Mouse (Mus musculus) embryonic facial prominence, embryonic 11.5 days (tissue): ENCODE results near the gene Rpp25l. TPM values are rescaled to one million over a fixed set of nuclear protein-coding genes. Genes with fewer than 3 reads are reported as not detected.
A peak's percentile ranks its signal among the peaks of the same experiment; 100 is the strongest.

ENCODE experiments used
- ATAC-seq: fragments of 200-750 bp; cut with Nextera tagmentation; replicated peaks from 2 replicates; pipeline ENCODE4 v1.8.0; 2017; ENCODE audit warnings: low read depth; ENCODE audit not compliant: insufficient number of reproducible peaks, low FRiP score, low TSS enrichment
- DNase-seq: peaks from one replicate; pipeline ENCODE4 v3.0.0-alpha.2; 2015; ENCODE audit warnings: low spot score
- H3K27ac ChIP-seq: fragments of 300-500 bp; sonication (generic); replicated peaks from 2 replicates; pipeline ENCODE4 v1.5.1; 2014; ENCODE audit warnings: mild to moderate bottlenecking, low read depth, low read length, control low read depth
- H3K27me3 ChIP-seq: fragments of 300-500 bp; sonication (generic); 2 replicates; pipeline ENCODE4 v1.6.1; 2014; ENCODE audit warnings: mild to moderate bottlenecking, low read length, moderate library complexity, mixed read lengths; ENCODE audit not compliant: control insufficient read depth, insufficient read depth
- H3K36me3 ChIP-seq: fragments of 300-500 bp; sonication (generic); replicated peaks from 2 replicates; pipeline ENCODE4 v1.6.1; 2014; ENCODE audit warnings: low read depth, mild to moderate bottlenecking, low read length, moderate library complexity, mixed read lengths; ENCODE audit not compliant: control insufficient read depth, insufficient read depth
- H3K4me1 ChIP-seq: fragments of 300-500 bp; sonication (generic); 2 replicates; pipeline ENCODE4 v1.6.1; 2014; ENCODE audit warnings: low read length, mixed read lengths; ENCODE audit not compliant: control insufficient read depth, insufficient read depth
- H3K4me2 ChIP-seq: fragments of 300-500 bp; sonication (generic); 2 replicates; pipeline ENCODE4 v1.6.1; 2014; ENCODE audit warnings: low read depth, mild to moderate bottlenecking, control low read depth, low read length, moderate library complexity
- H3K4me3 ChIP-seq: fragments of 300-500 bp; sonication (generic); 2 replicates; pipeline ENCODE4 v1.5.1; 2014; ENCODE audit warnings: low read depth, low read length, control low read depth
- H3K9ac ChIP-seq: fragments of 300-500 bp; sonication (generic); replicated peaks from 2 replicates; pipeline ENCODE4 v1.6.1; 2014; ENCODE audit warnings: mild to moderate bottlenecking, control low read depth, low read length
- H3K9me3 ChIP-seq: fragments of 300-500 bp; sonication (generic); replicated peaks from 2 replicates; pipeline ENCODE4 v1.6.1; 2016; ENCODE audit warnings: mild to moderate bottlenecking, low read length, inconsistent platforms, mixed read lengths; ENCODE audit not compliant: control insufficient read depth
- WGBS: fragments of 180-500 bp; shearing (Covaris S2); extraction: QIAGEN DNeasy Blood & Tissue Kit; methylation state at CpG from one replicate; pipeline ENCODE4 v1.1.7; 2014; 5-methylcytosine and 5-hydroxymethylcytosine counted together
- polyA plus RNA-seq: library from polyadenylated mRNA; unstranded; fragments of >200 nt; fragmentation: Nextera tagmentation; extraction: Ambion mirVana; gene quantifications from 2 replicates; pipeline ENCODE4 v1.2.1, GENCODE M21; 2014

Gene Rpp25l
- polyA plus RNA-seq, 1 experiment from 2014 or later = 89.4 TPM

DNA sequence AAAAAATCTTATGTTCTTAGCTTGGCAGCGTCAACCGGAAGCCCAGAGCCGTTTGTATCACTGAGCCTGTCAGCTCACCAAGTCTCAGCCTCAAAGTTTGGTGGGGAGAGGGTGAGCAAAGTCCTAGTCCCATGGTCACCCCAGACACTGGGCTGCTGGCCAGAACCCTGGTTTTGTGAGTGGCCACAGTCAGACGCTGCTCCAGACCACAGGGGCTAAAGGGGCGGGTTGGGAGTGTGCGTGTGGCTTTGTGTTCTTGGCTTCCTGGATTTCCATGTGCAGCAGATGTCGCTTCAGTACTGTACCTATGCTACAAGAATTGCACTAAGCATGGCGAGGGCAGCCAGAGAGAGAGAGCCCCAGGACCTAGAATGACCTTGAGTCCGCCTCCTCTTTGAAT lies 45.9 kb upstream of the Rpp25l start:
- Histone ChIP-seq H3K27ac (no peak overlapping the region), H3K4me3 (no peak overlapping the region), H3K4me1 (peaks cover 5% of the 10 kb centered on the region), H3K27me3 (no peaks in the 10 kb centered on the region), H3K4me2 (no peak overlapping the region), H3K9ac (no peak overlapping the region), H3K36me3 (no peaks in the 10 kb centered on the region), H3K9me3 (no peaks in the 10 kb centered on the region)
- 86% methylated on average over 9 of the region's 9 CpGs for WGBS
- ATAC-seq (no peak), DNase-seq (no peak)

DNA sequence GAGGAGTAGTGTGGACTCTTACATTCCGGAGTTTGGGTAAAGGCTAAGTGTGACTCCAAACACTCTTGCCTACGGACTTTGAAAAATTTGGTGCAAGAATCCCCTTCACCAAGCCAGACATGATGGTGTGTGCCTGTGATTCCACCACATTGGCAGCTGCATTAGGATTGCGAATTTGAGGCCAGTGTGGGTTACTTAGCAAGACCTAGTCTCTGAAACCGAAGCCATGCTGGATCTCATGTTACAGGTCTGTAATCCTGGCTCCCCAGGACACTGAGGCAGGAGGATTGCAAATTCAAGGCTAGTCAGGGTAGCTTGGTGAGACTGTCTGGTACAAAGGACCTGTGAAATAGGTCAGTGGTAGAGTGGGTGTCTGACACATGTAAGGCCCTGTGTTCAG lies 45.4 kb upstream of the Rpp25l start:
- H3K27ac ChIP-seq = no peak overlapping the region
- DNase-seq (no peak), ATAC-seq (no peak)
- H3K27me3 ChIP-seq = no peaks in the 10 kb centered on the region
- H3K4me1 ChIP-seq = peaks cover 5% of the 10 kb centered on the region
- no peak overlapping the region for H3K4me2 ChIP-seq
- no peaks in the 10 kb centered on the region for H3K36me3 ChIP-seq
- H3K9me3 ChIP-seq = no peaks in the 10 kb centered on the region
- 89% methylated on average over 4 of the region's 4 CpGs for WGBS
- H3K4me3 ChIP-seq = no peak overlapping the region
- H3K9ac ChIP-seq = no peak overlapping the region

DNA sequence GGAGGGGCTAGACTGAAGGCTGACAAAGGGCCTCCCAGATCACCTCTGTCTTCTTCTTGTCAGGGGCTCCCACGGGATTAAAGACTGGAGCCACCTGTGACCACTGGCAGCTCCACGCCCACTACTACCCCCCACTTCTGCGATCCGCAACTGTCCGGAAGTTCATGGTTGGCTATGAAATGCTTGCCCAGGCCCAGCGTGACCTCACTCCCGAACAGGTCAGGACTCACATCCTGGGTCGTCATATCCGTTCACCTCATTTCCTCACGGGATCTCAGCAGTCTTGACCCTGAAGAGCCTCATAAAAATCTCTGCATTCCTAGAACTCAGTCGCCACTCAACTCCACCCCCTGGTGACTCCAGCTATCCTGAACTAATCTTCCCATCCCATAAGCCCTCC lies 44.7 kb upstream of the Rpp25l start:
- Histone ChIP-seq H3K4me2 (no peak overlapping the region), H3K27me3 (no peaks in the 10 kb centered on the region), H3K9ac (no peak overlapping the region), H3K4me3 (no peak overlapping the region), H3K36me3 (no peaks in the 10 kb centered on the region), H3K9me3 (no peaks in the 10 kb centered on the region), H3K27ac (no peak overlapping the region), H3K4me1 (peaks cover 5% of the 10 kb centered on the region)
- DNase-seq = no peak
- 79% methylated on average over 11 of the region's 11 CpGs for WGBS
- no peak for ATAC-seq

DNA sequence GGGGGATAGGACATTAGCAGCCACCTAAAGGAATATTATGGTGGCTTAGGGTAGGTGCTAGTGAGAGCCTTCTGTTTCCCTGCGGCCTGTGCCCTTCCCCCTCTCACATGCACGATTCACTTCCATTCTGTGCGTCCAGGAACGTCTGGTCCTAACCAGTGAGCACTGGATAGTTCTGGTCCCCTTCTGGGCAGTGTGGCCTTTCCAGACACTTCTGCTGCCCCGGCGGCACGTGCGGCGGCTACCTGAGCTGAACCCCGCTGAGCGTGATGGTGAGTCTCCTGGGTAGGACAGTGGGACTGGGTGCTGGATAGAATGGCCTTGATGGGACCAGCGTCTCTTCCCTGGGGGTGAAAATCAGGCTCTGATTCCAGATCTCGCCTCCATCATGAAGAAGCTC lies 44.0 kb upstream of the Rpp25l start:
- no peaks in the 10 kb centered on the region for H3K9me3 ChIP-seq
- DNase-seq = no peak
- no peak for ATAC-seq
- peaks cover 5% of the 10 kb centered on the region for H3K4me1 ChIP-seq
- H3K4me2 ChIP-seq = no peak overlapping the region
- H3K27ac ChIP-seq = no peak overlapping the region
- no peaks in the 10 kb centered on the region for H3K27me3 ChIP-seq
- 91% methylated on average over 13 of the region's 13 CpGs for WGBS
- no peak overlapping the region for H3K9ac ChIP-seq
- H3K4me3 ChIP-seq = no peak overlapping the region
- H3K36me3 ChIP-seq = no peaks in the 10 kb centered on the region

DNA sequence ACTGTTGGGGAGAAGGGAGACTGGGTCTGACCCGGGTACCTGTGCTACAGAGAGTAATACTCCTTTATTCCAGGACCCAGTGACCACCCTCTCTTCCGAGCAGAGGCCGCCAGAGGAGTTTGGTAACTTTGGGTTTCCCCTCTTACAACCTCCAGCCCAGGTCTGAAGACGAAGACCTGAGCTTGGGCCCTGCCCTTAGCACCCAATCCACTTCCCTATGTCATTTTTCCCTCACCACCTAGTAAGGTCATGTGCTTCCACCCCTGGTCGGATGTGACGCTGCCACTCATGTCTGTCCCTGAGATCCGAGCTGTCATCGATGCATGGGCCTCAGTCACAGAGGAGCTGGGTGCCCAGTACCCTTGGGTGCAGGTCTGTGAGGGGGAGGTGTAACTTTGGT lies 43.1 kb upstream of the Rpp25l start:
- 83% methylated on average over 8 of the region's 8 CpGs for WGBS
- Histone ChIP-seq H3K9me3 (no peaks in the 10 kb centered on the region), H3K36me3 (no peaks in the 10 kb centered on the region), H3K27me3 (no peaks in the 10 kb centered on the region), H3K27ac (no peak overlapping the region), H3K4me2 (peak overlapping the region; percentile 88), H3K4me1 (peaks cover 5% of the 10 kb centered on the region; the same call in 1 of the 2 replicates), H3K4me3 (peak overlapping the region; percentile 67), H3K9ac (peak overlapping the region; percentile 34)
- no peak for ATAC-seq
- DNase-seq = no peak

DNA sequence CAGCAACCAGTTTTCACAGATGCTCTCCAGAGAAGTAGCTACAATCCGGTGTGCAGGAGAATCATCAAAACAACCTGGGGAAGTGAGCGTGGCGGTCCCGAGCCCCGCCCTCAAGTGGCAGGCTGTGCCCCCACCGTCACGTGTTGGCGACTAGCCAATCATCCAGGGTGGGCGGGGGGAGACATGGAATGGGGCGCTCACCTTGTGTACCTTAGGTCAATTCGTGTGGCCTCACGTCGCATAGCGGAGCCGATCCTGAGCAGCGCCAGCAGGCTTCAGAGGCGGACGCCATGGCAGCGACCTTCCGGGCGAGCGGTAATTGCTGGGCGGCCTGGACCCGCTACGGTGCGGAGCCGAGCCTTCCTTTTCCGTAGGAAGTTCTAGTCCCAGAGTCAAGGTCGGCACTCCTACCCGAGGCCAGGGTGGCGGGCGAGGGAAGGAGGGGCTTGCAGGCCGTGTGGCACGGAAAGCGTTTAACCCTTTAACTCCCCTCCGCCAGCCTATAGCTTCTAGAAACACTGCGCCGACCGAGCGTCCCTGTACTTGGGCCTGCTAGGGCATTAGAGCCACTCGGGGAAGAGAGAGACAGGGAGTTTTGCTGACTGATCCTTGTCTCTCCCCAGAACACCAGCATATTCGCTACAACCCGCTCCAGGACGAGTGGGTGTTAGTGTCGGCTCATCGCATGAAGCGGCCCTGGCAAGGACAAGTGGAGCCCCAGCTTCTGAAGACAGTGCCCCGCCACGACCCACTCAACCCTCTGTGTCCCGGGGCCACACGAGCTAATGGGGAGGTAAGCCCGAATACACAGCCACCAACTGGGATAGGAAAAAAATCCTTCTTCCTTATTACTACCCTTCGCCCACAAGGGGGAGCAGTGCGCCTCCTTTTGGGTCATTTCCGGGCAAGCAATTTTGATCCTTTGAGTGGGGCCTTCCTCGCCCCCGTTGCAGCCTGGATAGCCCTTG lies 42.3 kb upstream of the Rpp25l start, which contains the start of gene Sigmar1:
Sigmar1 (minus strand) TSS at position 820 of the 968 bp plus-strand sequence.
- peak within 1 kb of the TSS; percentile 65 for H3K27ac ChIP-seq
- peak within 1 kb of the TSS; percentile 88 for H3K4me2 ChIP-seq
- no peaks in the 10 kb centered on the region for H3K36me3 ChIP-seq
- H3K9me3 ChIP-seq = no peaks in the 10 kb centered on the region
- no peaks in the 10 kb centered on the region for H3K4me1 ChIP-seq
- peak; percentile 68 for ATAC-seq
- DNase-seq = peak; percentile 90
- peak within 1 kb of the TSS; percentile 67 for H3K4me3 ChIP-seq
- H3K9ac ChIP-seq = peak within 1 kb of the TSS; percentile 67
- WGBS = under 1% methylated on average over 57 of the region's 57 CpGs
- H3K27me3 ChIP-seq = no peaks in the 10 kb centered on the region

DNA sequence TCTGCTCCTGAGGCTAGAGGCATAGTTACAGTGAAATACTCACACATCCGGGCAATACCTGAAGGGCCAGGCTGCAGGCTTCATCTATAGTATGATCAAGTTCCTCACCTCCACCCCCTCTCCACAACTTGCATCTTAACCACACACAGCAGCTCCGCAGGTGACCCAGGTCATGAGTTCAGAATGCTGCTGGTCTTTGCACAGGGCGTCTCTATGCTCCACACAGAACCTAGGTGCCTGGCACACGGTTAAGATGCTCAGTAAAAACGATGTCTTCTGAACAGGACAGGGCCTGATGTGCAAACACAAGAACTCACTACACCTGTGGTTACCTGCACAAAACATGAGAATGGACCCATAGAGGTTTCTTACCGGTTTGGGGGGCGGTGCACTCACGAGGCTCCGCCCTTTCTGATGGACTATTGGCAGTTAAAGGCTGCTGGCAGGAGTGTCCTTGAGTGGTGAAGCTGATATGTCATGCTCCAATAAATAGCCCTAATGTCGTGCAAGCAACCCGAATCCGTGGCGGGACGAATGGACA lies 41.5 kb upstream of the Rpp25l start, which contains the start of gene Galt:
Galt (plus strand) TSS at position 432 of the 541 bp plus-strand sequence.
- no peaks in the 10 kb centered on the region for H3K36me3 ChIP-seq
- WGBS = 11% methylated on average over 14 of the region's 14 CpGs
- no peaks in the 10 kb centered on the region for H3K9me3 ChIP-seq
- 0 out of 2 replicates have a peak, but pooled peaks have one; percentile 29 for ATAC-seq
- H3K9ac ChIP-seq = peak within 1 kb of the TSS; percentile 67
- peak within 1 kb of the TSS; percentile 88 for H3K4me2 ChIP-seq
- peak within 1 kb of the TSS; percentile 67 for H3K4me3 ChIP-seq
- no peaks in the 10 kb centered on the region for H3K27me3 ChIP-seq
- no peak for DNase-seq
- H3K4me1 ChIP-seq = no peaks in the 10 kb centered on the region
- peak within 1 kb of the TSS; percentile 65 for H3K27ac ChIP-seq

DNA sequence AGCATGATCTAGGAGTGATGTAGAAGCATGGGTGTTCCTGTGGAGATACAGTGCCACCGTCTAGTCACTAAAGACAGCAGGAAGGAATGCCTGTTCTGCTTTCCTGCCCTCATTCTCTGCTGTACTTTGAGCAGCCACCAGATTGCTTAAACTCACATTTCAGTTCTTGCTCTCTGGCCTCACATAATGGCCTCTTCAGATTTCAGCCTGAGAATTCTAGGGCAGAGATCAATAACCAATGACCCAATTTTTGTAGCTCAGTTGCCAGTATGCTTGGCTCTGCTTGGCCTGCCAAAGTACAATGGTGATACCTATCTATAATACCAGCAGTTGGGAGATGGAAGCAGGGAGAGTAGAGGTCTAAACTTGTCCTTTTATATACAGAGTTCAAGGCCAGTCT lies 31.7 kb upstream of the Rpp25l start:
- WGBS = 67% methylated on average over 1 of the region's 1 CpGs
- no peak for DNase-seq
- Histone ChIP-seq H3K9ac (no peak overlapping the region), H3K4me1 (no peaks in the 10 kb centered on the region), H3K4me3 (no peak overlapping the region), H3K36me3 (no peaks in the 10 kb centered on the region), H3K9me3 (0 out of 2 replicates have a peak, but pooled peaks cover 4% of the 10 kb centered on the region), H3K4me2 (no peak overlapping the region), H3K27me3 (no peaks in the 10 kb centered on the region), H3K27ac (no peak overlapping the region)
- no peak for ATAC-seq
